Mouse (Mus musculus): ENCODE data around the gene Slc35e4.
"Not testable (repeated sequence)": the region's sequence is repeated elsewhere in the genome, so short reads cannot be mapped to it uniquely, and the experiment has no call there.

The Slc35e4 gene

DNA sequence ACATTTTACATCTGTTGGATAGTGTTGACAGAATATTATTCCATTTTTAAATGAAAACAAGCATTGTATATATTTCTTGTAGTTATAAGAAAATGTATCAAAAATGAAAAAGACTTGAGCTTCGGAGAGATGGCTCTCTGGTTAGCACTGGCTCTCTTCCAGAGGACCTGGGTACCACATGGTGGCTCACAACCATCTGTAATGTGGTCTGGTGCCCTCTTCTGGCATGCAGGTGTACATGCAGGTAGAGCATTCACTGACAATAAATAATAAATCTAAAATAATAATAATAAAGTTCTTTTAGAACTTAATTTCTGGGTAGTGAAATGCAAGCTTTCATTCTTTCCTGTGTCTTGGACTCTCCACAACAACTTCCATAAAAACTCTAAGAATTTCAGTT, 4.3 kb upstream of the Slc35e4 start:
- in situ Hi-C loops (cut with MboI, MseI) = no loop called here

DNA sequence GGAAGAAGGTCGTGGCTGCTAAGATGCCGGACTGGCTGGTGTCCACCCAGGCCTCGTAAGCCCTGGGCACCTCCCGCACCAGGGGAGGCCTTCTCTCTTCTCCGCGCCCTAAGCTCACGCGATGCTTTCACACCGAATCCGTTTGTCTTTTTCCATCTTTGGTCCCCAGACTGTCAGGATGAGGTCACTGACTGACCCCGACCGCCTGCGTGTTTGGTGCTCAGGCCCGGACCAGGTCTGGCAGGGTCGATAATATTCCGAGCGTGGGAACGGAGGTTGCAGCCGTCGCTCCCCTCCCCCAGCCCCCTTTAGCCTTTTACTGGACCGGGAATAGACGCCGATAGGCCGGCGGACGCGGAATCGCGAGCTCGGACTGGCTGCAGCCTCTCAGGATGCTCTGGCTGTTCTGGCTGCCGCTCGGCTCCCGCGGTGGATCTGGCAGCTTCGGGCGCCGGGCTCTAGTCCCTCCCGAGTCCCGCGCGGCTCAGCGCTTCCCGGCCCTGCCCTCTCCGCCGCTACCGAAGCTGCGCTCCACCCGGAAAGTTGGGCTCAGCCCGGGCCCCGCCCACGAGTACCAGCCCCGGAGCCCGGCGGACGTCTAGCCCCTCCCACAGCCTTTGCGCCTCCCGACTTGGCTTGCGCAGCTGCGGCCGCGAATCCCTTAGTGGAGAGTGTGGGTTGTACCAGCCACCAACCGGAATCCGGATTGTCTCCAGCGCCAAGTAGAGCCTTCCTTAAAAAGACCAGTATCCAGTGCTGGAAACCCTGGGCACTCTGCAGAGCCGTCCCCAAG, 952 bp downstream of the Slc35e4 start:
- in situ Hi-C loops (cut with MboI, MseI) = no loop called here

DNA sequence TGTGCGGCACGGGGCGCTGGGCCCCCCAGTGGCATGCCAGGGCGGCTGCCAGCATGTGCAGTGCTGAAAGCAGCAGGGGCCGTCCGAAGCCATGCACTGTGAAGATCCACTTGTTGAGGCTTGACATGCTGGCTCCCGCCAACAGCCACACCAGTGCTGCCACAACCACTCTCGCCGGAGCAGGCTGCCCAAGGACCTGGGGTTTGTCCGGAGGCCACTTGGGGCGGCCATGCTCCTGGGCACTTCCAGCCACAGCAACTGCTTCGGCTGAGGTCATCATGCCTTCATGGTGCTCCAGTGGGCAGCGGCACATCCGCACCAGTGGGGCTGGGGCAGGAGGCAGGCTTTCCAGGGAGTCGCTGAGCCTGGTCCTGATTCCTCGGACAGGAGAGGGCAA, 1.6 kb downstream of the Slc35e4 start:
- in situ Hi-C loops (cut with MboI, MseI) = no loop called here

DNA sequence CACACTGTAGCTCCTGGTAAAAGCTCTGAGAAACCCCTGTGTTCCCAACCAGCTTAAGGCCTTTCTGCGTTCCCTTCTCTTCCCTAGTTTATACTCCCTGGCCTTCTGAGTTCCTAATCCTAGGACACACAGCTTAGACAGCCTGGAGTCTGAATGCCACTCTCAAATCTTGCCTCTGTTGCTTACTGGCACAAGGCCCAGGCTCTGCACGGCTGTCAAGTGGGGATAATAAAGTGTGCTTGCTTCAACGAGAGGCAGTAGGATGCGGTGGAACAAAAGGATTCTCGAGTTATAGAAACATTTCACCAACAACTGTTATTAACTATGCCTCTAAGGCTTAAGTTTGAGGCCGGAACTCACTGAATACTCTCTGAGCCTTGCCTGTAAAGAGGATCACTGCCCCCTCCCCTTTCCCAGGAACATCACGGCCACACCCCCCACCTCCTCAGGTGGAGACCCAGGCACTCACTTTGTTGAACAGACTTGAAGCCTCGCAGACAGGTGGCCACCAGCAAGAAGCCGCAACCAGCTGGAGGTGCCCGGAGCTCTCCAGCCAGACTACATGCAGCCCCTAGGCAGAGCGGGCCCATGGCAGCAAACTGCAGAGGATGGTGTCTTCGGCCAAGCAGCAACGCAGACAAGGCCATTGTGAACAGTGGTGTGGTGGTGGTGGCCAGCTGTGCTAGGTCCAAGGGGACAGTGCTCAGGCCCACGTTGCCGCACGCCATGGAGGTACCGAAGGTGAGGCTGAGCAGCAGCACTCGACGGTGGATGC, 2.2 kb downstream of the Slc35e4 start:
- in situ Hi-C loops (cut with MboI, MseI) = no loop called here

DNA sequence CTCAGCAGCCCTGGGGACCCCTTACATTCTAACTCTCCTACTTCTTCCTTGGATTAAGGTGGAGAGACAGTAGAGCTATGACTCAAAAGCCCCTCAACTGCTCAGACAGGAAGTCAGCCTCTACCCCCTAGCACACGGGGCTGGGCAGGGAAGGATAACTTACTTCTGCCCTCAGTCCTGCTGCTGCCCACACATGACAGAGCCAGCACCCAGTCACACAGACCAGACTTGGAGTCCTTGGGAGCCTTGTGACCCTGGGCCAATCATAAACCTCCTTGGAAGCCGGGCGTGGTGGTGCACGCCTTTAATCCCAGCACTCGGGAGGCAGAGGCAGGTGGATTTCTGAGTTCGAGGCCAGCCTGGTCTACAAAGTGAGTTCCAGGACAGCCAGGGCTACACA, 3.0 kb downstream of the Slc35e4 start:
- in situ Hi-C loops (cut with MboI, MseI) = not testable (repeated sequence)

DNA sequence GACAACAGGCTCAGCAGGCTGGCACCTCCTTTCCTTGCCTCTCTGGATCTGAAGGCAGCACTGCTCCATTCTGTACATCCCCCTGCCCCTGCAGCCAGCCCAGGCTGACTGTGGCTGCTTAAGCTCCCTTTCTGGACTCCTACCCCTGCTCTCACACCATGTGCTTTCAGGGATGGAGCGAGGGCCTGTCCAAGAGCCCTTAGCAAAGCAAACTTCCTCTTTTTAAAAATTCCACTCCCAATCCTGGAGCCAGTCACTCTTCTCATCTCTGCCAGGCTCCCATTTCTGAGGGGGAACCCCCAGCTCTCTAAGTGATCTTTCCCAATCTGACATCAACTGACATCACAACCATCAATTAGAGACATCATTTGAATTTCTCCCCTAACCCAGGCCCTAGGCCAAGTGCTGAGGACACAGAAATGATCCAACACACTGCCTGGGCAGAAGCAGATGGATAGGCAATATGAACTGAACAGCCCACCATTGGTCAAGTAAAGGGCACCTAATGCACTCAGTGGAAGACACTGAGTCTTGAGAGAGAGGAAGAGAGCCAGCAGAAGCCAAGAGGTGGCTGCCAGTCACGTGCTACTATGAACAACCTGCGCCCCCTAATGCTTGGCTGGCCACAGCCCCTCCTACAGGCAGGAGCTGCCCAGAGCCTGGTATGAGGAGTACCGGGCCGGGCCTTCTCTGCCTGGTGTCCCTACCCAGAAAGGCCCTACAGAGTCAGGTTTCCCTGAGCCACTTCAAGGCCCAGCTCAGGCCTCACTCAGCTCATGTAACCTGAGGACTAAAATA, 3.8 kb downstream of the Slc35e4 start:
- in situ Hi-C loops (cut with MboI, MseI) = no loop called here

DNA sequence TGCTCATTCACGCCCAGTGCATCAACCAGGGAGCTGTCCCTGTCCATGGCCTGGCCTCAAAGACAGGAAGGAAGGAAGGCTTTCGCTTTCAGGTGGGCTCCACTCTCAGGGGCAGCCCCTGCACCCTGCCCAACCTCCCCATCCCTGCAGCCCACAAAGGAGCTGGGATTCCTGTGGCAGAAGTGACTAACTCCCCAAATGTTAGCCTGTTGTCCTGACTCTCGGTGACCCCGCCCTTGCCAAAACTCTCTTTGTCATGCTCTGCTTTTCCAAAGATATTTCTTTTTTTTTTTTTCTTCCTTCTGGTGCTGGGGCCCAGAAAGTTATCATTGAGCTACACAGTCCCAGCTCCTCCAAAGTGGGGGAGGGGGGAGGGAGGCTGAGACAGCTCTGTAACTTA, 5.2 kb downstream of the Slc35e4 start:
- in situ Hi-C loops (cut with MboI, MseI) = no loop called here

DNA sequence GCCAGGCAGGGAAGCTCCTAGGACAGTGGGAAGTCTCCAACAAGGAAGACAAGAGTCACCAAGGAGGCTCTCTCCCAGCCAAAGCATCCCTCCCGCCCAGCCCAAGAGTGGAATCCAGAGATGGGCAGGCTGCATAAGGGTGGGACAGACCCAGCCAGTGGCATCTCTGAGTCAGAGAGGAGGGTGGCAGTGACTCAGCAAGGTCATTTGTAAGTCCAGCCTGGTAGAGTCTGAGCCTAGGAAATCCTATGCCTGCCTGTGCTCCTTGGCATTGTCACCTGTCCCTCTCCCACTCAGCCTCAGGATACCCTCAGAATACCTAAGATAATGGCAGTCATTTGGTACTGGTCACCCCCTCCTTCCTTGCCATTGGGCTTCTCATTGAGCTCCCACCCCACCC, 9.0 kb downstream of the Slc35e4 start:
- in situ Hi-C loops (cut with MboI, MseI) = no loop called here

DNA sequence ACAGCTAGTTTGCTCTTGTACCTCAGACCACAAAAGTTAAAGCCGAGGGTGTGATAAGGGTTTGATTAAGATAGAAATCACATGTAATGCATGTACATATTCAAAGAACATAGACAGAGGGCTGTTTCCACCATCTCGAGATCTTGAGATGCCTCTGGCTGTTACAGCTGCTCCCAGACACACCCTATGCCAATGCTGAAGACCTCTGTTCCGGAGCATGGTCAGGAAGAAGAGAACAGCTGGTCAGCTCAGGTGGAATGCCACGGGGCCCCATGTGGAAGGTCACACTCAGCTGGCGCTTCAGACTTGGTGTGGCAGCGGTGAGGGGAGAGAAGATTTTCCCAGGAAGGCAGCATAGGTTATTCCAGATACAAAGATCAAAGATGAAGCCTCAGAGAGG, 9.8 kb downstream of the Slc35e4 start:
- in situ Hi-C loops (cut with MboI, MseI) = no loop called here

DNA sequence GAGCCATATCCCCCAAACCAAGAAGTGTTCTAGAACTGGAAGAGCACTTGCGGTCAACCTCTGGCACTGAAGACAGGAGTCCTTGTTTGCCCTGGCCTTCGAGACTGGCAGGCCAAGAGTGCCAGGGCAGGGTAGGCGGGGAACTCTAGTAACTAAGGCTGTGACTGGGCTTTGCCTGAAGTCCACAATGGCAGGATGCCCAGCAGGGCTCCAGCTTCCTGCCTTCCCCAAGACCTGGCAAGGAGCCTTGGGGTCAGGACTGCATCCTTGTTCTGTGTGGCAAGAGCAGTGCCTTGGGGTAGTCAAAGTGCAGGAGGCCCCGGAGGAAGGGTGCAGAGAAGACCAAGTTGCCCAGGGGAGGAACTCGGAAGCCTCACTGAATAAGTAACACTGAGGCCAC, 11.4 kb downstream of the Slc35e4 start:
- in situ Hi-C loops (cut with MboI, MseI) = no loop called here

DNA sequence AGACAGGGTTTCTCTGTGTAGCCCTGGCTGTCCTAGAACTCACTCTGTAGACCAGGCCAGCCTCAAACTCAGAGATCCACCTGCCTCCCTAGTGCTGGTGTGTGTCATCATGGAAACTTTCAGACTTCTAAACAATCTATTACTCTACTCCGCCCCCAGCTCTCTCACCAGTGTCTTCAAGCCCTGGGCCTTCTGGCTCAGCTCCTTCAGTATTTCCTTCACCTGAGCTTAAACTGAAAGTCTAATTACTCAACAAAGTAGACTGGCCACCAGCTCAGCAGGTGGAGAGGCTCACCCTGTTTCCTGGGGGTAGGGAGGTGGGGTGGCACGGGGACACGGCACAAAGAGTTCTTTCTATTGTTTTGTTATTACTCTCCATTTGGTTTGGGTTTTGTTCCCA, 11.9 kb downstream of the Slc35e4 start:
- in situ Hi-C loops (cut with MboI, MseI) = no loop called here

DNA sequence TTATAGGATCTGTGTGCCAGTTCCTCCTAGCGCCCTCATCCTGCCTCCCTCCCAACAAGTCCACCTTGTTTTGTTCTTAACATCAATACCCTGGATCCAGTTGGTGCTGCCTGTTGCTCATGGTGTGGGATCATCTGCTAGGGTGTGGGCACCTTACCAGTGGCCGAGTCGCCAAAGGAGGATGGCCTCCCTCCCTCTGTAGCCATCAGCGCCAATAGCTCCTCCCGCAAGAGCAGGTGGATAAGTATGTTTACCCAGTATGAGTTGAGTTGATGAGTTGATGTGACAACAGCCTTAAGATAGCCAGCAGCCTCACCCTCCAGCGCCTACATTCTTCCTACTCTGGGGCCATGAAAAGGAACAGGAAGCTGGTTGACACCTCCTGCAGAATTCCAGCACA, 14.2 kb downstream of the Slc35e4 start:
- in situ Hi-C loops (cut with MboI, MseI) = no loop called here

DNA sequence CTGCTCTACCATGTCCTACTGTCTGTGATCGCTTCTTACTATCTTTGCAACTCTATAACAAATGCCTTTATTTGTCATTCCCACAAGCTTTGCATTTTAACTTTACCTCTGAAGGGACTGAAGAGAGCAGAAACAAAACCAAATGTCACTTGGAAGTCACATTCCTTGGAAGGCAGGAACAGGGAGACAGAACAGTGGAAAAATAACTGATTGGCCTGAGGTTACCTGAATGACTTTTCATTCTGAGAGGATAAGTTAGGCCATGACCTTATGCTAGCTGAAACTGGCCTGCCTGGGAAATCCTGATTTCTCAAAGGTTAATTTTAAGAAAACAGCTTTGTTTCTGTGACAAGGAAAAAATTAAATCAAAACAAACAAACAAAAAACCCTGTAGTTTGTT, 18.5 kb downstream of the Slc35e4 start:
- in situ Hi-C loops (cut with MboI, MseI) = no loop called here

DNA sequence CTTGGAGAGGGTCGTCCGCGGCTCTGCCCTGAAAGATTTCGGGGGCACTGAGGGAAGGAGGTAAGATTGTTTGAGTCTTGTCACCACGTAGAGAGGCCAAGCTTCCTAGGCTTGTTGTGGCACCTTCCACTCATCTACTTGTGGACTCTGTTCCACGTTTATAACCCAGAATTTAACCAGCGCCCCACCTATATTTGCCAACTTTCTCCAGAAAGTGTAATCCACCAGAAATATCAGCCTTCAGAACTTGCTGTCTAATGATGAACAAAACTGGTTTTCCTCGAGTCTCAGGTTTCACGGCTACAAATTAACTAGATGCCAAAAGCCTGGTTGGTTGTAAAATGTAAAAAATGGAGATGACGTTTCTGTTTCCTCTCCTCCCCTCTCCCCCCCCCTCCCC, 19.0 kb downstream of the Slc35e4 start:
- in situ Hi-C loops (cut with MboI, MseI) = no loop called here

DNA sequence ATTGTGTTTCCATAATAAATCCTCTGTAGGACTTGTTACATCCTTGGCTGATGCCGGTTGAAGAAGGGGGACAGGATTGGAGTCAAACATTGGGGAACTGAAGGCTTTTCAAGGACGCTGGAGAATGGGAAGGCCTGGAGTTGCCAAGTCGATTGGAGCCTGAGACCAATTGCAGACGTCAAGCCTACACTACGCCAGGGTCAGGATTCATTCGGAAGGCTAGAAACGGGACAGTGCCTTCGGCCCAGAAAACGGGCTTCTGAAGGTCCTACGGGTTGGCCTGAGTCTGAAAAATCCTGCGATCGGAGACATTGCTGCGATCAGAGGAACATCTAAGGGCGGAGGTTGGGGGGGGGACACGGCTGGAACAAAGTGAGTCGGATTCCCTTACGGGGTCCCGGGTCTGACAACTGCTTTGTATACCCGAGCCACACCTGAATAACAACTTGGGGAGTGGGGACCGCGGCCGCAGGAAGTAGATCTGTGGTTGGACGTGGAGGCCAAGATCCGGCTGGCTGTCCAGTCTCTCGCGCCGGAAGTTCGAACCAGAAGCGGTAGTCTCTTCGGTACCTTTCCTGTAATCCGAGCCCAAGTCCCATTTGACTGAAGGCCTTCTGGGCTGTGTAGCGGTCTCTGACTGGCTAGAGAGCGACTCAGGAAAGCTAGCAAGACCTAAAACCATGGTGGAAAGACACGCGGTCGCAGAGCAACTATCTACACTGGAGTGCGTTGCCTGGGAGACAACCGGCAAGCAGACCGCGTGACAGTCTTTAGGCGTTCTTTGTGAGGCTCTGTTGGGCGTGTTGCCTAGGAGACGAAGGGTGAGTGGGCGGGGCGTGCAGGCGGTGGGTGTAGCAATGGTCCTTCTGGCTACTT, 19.8 kb downstream of the Slc35e4 start, which contains the start of the genes 4921536K21Rik and Dusp18:
TSS of gene 4921536K21Rik (minus strand) at position 693 of the 876 bp plus-strand sequence.
TSS of gene Dusp18 (plus strand) at position 835 of the 876 bp plus-strand sequence.
- in situ Hi-C loops (cut with MboI, MseI) = no loop called here

DNA sequence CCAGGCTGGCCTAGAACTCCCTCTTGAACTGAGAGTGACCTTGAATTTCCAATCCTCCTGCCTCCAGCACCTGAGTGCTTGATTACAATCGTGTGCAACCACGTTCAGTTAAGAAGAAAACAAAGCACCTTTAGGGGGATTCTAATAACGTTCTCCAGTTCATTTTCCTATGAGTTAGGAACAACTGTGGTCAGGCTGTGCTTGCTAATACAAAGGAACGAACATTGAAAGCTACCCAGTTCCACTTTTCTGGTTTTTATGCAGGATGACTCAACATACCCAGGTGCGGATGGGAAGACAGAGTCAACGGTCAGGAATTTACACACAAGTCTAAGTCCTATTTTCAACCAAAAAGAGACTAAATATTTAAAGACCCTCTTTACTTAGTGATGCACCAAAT, 20.5 kb downstream of the Slc35e4 start:
- in situ Hi-C loops (cut with MboI, MseI) = no loop called here

DNA sequence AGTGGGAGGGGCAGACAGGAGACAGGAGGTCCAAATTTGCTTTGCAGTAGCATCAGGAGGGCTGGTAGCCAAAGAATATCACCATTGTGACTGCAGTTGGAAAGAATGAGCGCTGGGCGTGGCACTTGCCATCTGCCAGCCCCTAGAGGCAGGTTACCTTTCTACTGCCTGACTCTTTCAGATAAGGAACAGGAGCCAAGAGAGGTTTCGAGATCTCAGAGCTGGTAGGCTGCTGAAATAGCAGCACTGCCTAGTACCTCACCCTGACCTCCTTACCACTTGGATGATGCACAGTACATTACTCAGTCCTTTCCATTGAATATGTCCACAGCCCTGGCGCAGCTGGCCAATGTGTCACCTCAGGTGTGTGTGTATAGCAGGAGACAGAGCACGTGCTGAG, 27.1 kb downstream of the Slc35e4 start:
- in situ Hi-C loops (cut with MboI, MseI) = no loop called here

DNA sequence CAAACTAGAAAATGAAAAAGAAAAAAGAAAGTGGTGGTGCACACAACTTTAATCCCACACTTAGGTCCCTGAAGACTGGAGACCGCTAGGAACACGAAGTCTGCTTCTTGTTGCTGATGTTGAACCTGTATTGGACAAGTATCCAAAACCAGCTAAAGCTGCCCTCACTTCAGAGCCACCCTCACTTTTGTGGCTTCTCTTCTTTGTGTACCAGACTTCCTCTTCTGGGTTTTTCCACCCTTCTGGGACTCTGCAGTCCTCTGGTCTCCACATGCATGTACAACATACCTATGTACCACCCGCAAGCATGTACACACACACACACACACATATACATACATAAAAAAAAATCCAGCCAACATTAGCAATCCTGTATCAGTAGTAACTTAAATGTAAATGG, 30.8 kb downstream of the Slc35e4 start:
- in situ Hi-C loops (cut with MboI, MseI) = no loop called here

DNA sequence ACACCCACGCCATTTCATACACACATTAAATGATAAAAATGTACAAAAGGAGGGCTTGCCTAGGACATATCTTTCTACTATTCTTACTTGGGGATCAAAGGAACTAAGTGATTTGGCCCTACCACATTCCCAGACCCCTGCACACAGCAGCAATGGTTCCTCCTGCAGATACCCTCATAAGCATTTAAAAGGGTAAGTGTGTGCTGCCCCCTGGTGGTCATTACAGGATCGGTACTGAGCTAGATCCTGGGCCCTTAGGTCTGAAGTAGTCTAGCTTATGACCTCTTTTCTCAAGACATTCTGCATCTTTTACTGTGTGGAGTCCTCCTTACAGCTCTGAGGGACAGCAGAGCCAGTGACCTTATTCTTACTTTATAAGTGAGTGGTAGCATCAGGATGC, 34.6 kb downstream of the Slc35e4 start:
- in situ Hi-C loops (cut with MboI, MseI) = no loop called here

DNA sequence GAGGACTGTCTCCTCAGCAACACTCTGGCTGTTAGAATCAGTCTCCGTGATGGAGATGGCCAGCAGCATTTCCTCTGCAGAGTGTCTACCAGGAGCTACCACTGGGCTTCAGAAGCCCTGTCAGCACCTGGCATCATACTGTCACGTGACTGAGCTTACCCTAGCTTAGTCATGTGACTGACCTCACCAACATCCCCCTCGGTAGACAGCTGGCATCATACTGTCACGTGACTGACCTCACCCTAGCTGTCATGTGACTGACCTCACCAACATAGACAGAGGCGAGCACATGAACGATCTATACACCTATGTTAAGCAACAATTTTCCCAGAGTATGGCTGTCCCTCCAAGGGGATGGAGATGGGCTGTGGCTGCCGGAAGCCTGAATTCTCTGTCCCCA, 35.8 kb downstream of the Slc35e4 start:
- in situ Hi-C loops (cut with MboI, MseI) = no loop called here

DNA sequence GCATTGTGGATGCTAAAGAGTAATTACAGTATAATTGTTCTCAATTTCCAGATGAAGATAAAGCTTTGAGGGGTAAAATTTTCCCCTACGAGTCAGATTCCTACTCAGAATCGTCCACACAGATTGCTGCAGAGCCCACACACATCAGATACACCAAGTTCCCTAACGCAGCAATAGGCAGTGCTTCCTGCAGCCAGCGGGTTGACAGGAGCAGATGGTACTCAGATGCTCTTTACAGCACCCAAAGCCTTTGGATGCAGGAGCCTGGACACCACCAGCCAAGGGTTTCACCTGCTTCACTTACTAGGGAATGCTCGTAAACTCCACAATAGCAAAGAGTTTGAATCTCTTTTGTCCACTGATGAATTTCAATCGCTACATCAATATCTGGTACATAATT, 38.0 kb downstream of the Slc35e4 start:
- in situ Hi-C loops (cut with MboI, MseI) = no loop called here

All from regulatory T cell (primary cell).